Mouse (Mus musculus): Measurements from ENCODE around the gene Gatc. TPM values are rescaled to one million over a fixed set of nuclear protein-coding genes. Genes with fewer than 3 reads are reported as not detected.
"Not testable (repeated sequence)": the region's sequence is repeated elsewhere in the genome, so short reads cannot be mapped to it uniquely, and the experiment has no call there.

Gatc gene
- total RNA-seq, 1 experiment: 3.1 TPM

DNA sequence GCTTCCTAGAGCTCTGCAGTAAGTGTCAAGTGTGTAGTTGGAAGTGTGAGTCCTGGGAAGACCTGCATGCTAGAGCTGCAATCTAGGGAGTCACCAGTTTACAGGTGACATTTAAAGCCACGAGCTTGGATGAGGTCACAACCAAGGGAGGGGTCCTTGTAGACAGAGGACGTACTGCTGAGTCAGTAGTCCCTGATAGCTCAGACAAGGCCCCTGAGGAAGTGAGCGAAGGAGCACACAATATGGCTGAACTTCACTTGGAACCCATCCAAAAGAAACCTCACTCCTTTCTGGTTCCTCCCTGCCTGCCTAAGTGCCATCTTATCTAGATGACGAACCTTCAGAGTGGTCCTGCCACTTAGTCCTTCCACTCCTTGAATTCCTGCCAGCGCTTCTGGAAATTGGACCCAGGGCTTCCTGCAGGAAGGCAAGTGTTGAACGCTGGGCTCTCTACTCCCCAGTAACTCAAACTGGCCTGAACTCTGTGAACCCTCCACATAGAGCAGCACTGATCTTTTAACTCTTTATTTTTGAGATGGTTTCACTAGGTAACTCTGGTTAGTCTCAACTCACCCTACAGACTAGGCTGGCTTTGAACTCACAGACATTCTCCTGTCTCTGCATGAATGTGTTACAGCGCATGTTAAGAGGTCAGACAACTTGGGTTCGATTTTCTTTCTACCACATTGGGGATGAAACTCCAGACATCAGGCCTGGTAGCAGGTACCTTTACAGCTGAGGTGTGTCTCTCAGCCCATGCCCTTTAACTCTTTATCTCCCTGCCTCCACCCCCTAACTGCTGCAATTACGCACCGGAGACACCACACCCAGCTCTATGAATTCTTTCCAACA lies 27.9 kb downstream of the Gatc start:
- no peak overlapping the region for H3K4me3 ChIP-seq (ENCODE audit: insufficient read depth in 1 of 2, low read depth in 1 of 2, low read length in 2 of 2, poor library complexity in 1 of 2, severe bottlenecking in 1 of 2)
- in situ Hi-C loops (cut with MboI; ENCODE audit: low sequenced_read_pairs in 2 of 2, unreplicated experiment in 2 of 2): no loop called here

DNA sequence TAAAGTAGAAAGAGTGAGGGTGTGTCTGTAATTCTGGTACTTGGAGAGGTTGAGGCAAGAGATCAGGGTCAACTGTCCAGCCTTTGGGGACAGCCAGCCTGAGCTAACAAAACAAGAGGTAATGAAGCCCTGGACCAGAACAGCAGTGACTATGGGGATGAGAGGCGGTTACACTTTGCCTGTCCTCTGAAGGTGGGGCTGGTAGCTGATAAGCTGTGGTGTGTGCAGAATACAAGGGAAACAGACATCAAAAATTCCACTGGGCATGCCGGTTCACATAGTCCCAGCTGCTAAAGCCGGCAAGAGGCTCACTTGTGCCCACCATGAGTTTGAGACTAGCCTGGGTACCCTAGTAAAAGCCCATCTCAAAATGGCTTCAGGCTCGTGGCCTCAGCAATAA lies 28.6 kb downstream of the Gatc start:
- H3K4me1 ChIP-seq (ENCODE audit: control insufficient read depth in 2 of 2, insufficient read depth in 2 of 2, low read length in 2 of 2, poor library complexity in 1 of 2): peaks cover 3 to 23% of the 10 kb centered on the region in 2 experiments; a peak in 3 of 4 replicates
- H3K9ac ChIP-seq (ENCODE audit: insufficient read depth, low read depth, low read length, poor library complexity, severe bottlenecking): no peak overlapping the region
- TF ChIP-seq CHD2 (IDR thresholded peaks at IDR 0.05; ENCODE audit: low read depth, low read length): no peak
- TF ChIP-seq MAFK (IDR thresholded peaks at IDR 0.05; ENCODE audit: insufficient read depth, low read depth, low read length): no peak
- TF ChIP-seq HCFC1 (IDR thresholded peaks at IDR 0.05; ENCODE audit: borderline replicate concordance, insufficient read depth, low read length): no peak
- no peak for TF ChIP-seq ZC3H11A (IDR thresholded peaks at IDR 0.05; ENCODE audit: borderline replicate concordance, low read depth, low read length)
- no peak for TF ChIP-seq ZNF384 (IDR thresholded peaks at IDR 0.05; ENCODE audit: low read depth, low read length)
- H3K36me3 ChIP-seq (ENCODE audit: control insufficient read depth, insufficient read depth, low read length, poor library complexity, severe bottlenecking): no peaks in the 10 kb centered on the region
- no peak overlapping the region for H3K27ac ChIP-seq (ENCODE audit: insufficient read depth, low read depth, low read length, poor library complexity, severe bottlenecking)
- no peak for DNase-seq (ENCODE audit: low read depth, low spot score)
- no peak overlapping the region for H3K4me3 ChIP-seq (ENCODE audit: insufficient read depth in 1 of 2, low read depth in 1 of 2, low read length in 2 of 2, poor library complexity in 1 of 2, severe bottlenecking in 1 of 2)
- in situ Hi-C loops (cut with MboI; ENCODE audit: low sequenced_read_pairs in 2 of 2, unreplicated experiment in 2 of 2): no loop called here
- H3K9me3 ChIP-seq (ENCODE audit: control insufficient read depth, insufficient read depth, low read depth, low read length): no peaks in the 10 kb centered on the region

More for the DNA sequence above, 27.9 kb downstream of the Gatc start:
- Histone ChIP-seq H3K9me3 (ENCODE audit: control insufficient read depth, insufficient read depth, low read depth, low read length) (no peaks in the 10 kb centered on the region), H3K36me3 (ENCODE audit: control insufficient read depth, insufficient read depth, low read length, poor library complexity, severe bottlenecking) (no peaks in the 10 kb centered on the region), H3K27ac (ENCODE audit: insufficient read depth, low read depth, low read length, poor library complexity, severe bottlenecking) (no peak overlapping the region), H3K4me1 (ENCODE audit: control insufficient read depth in 2 of 2, insufficient read depth in 2 of 2, low read length in 2 of 2, poor library complexity in 1 of 2) (peaks cover 3 to 26% of the 10 kb centered on the region in 2 experiments; a peak in 3 of 4 replicates), H3K9ac (ENCODE audit: insufficient read depth, low read depth, low read length, poor library complexity, severe bottlenecking) (no peak overlapping the region)
- no peak for DNase-seq (ENCODE audit: low read depth, low spot score)
- TF ChIP-seq ZNF384 (IDR thresholded peaks at IDR 0.05; ENCODE audit: low read depth, low read length) (no peak), ZC3H11A (IDR thresholded peaks at IDR 0.05; ENCODE audit: borderline replicate concordance, low read depth, low read length) (no peak)

DNA sequence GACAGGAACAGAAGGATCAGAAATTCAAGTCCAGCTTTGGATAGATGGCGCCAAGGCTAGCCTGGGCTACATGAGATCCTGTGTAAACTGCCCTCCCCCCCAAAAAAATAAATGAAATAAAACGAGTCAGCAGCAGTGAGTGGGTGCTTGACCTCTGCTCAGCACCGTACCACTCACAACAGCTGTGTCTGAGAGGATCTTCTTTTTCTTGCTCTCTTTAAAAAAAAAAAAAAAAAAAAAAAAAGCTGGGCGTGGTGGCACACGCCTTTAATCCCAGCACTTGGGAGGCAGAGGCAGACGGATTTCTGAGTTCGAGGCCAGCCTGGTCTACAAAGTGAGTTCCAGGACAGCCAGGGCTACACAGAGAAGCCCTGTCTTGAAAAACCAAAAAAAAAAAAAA lies 38.8 kb downstream of the Gatc start:
- H3K36me3 ChIP-seq (ENCODE audit: control insufficient read depth, insufficient read depth, low read length, poor library complexity, severe bottlenecking): peaks cover 15% of the 10 kb centered on the region
- H3K27ac ChIP-seq (ENCODE audit: insufficient read depth, low read depth, low read length, poor library complexity, severe bottlenecking); H3K4me3 ChIP-seq (ENCODE audit: insufficient read depth in 1 of 2, low read depth in 1 of 2, low read length in 2 of 2, poor library complexity in 1 of 2, severe bottlenecking in 1 of 2); H3K4me1 ChIP-seq (ENCODE audit: control insufficient read depth in 2 of 2, insufficient read depth in 2 of 2, low read length in 2 of 2, poor library complexity in 1 of 2); in situ Hi-C loops (cut with MboI; ENCODE audit: low sequenced_read_pairs in 2 of 2, unreplicated experiment in 2 of 2); H3K9me3 ChIP-seq (ENCODE audit: control insufficient read depth, insufficient read depth, low read depth, low read length); H3K9ac ChIP-seq (ENCODE audit: insufficient read depth, low read depth, low read length, poor library complexity, severe bottlenecking); DNase-seq (ENCODE audit: low read depth, low spot score): not testable (repeated sequence)
- 0 out of 2 replicates have a peak, but pooled peaks have one; percentile 44 for TF ChIP-seq ZNF384 (IDR thresholded peaks at IDR 0.05; ENCODE audit: low read depth, low read length)

DNA sequence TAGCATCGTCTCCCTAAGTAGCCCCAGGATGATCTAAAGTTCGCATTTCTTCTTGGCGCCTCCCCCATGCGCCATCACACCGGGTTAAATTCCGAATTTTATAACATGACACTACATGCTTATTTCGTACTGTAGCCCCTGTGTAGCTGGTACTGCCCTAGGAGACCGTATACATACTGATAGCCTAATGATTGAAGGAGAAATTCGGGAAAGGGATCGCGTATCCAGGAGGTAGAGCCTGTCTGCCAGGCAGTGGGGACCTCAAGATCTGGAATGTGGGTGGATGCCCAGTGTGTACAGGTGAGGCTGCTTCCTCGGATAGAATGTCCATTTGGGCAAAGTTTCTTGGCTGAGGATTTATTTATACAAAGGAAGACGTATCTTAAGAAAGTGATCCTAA lies 39.4 kb downstream of the Gatc start:
- in situ Hi-C loops (cut with MboI; ENCODE audit: low sequenced_read_pairs in 2 of 2, unreplicated experiment in 2 of 2): no loop called here
- Histone ChIP-seq H3K36me3 (ENCODE audit: control insufficient read depth, insufficient read depth, low read length, poor library complexity, severe bottlenecking) (peaks cover 17% of the 10 kb centered on the region), H3K9ac (ENCODE audit: insufficient read depth, low read depth, low read length, poor library complexity, severe bottlenecking) (peak overlapping the region; percentile 63), H3K9me3 (ENCODE audit: control insufficient read depth, insufficient read depth, low read depth, low read length) (no peaks in the 10 kb centered on the region), H3K27ac (ENCODE audit: insufficient read depth, low read depth, low read length, poor library complexity, severe bottlenecking) (no peak overlapping the region), H3K4me1 (ENCODE audit: control insufficient read depth in 2 of 2, insufficient read depth in 2 of 2, low read length in 2 of 2, poor library complexity in 1 of 2) (peaks cover 1 to 3% of the 10 kb centered on the region in 2 experiments; a peak in 1 of 4 replicates), H3K4me3 (ENCODE audit: insufficient read depth in 1 of 2, low read depth in 1 of 2, low read length in 2 of 2, poor library complexity in 1 of 2, severe bottlenecking in 1 of 2) (peak overlapping the region; percentile 56 to 69)
- no peak for DNase-seq (ENCODE audit: low read depth, low spot score)
- TF ChIP-seq HCFC1 (IDR thresholded peaks at IDR 0.05; ENCODE audit: borderline replicate concordance, insufficient read depth, low read length) (no peak), MAFK (IDR thresholded peaks at IDR 0.05; ENCODE audit: insufficient read depth, low read depth, low read length) (no peak), CHD2 (IDR thresholded peaks at IDR 0.05; ENCODE audit: low read depth, low read length) (no peak), ZC3H11A (IDR thresholded peaks at IDR 0.05; ENCODE audit: borderline replicate concordance, low read depth, low read length) (no peak), ZNF384 (IDR thresholded peaks at IDR 0.05; ENCODE audit: low read depth, low read length) (no peak)

Data from ES-E14 (cell line).